Mouse (Mus musculus): ENCODE results near the gene Pccb. TPM values are rescaled to one million over a fixed set of nuclear protein-coding genes. Genes with fewer than 3 reads are reported as not detected.

Pccb gene
- polyA plus RNA-seq, 1 experiment from 2014 or later: 27.6 TPM

- Histone ChIP-seq H3K36me3 (ENCODE audit: control insufficient read depth, insufficient read depth, low read length) (no peaks in the 10 kb centered on the region), H3K27me3 (ENCODE audit: control insufficient read depth, insufficient read depth, low read depth, low read length) (no peaks in the 10 kb centered on the region), H3K9ac (ENCODE audit: low read depth, low read length) (no peak overlapping the region), H3K4me2 (ENCODE audit: low read length) (no peak overlapping the region), H3K27ac (ENCODE audit: low read length) (no peak overlapping the region), H3K9me3 (replicated peaks; ENCODE audit: control insufficient read depth, low read length, poor library complexity, severe bottlenecking) (no peaks in the 10 kb centered on the region), H3K4me3 (ENCODE audit: low read depth, low read length) (no peak overlapping the region), H3K4me1 (ENCODE audit: control insufficient read depth, insufficient read depth, low read length) (no peaks in the 10 kb centered on the region)
- whole genome bisulfite sequencing: 98% methylated on average over 4 of the region's 4 CpGs
- ATAC-seq: no peak
Observed at GRCm38 (mm10) chr9:101057156-101057555, 22.5 kb upstream of the Pccb start.

- Histone ChIP-seq H3K36me3 (ENCODE audit: control insufficient read depth, insufficient read depth, low read length) (no peaks in the 10 kb centered on the region), H3K4me3 (ENCODE audit: low read depth, low read length) (no peak overlapping the region), H3K27me3 (ENCODE audit: control insufficient read depth, insufficient read depth, low read depth, low read length) (no peaks in the 10 kb centered on the region), H3K9ac (ENCODE audit: low read depth, low read length) (no peak overlapping the region), H3K27ac (ENCODE audit: low read length) (no peak overlapping the region), H3K4me1 (ENCODE audit: control insufficient read depth, insufficient read depth, low read length) (no peaks in the 10 kb centered on the region), H3K4me2 (ENCODE audit: low read length) (no peak overlapping the region), H3K9me3 (replicated peaks; ENCODE audit: control insufficient read depth, low read length, poor library complexity, severe bottlenecking) (no peaks in the 10 kb centered on the region)
- WGBS: 76% methylated on average over 14 of the region's 14 CpGs
- no peak for ATAC-seq
Observed at GRCm38 (mm10) chr9:101053279-101053678, 18.6 kb upstream of the Pccb start.

- Histone ChIP-seq H3K4me3 (ENCODE audit: low read depth, low read length) (no peak overlapping the region), H3K36me3 (ENCODE audit: control insufficient read depth, insufficient read depth, low read length) (no peaks in the 10 kb centered on the region), H3K4me1 (ENCODE audit: control insufficient read depth, insufficient read depth, low read length) (no peaks in the 10 kb centered on the region), H3K9ac (ENCODE audit: low read depth, low read length) (no peak overlapping the region), H3K27me3 (ENCODE audit: control insufficient read depth, insufficient read depth, low read depth, low read length) (no peaks in the 10 kb centered on the region), H3K27ac (ENCODE audit: low read length) (no peak overlapping the region), H3K9me3 (replicated peaks; ENCODE audit: control insufficient read depth, low read length, poor library complexity, severe bottlenecking) (no peaks in the 10 kb centered on the region), H3K4me2 (ENCODE audit: low read length) (no peak overlapping the region)
- WGBS: 72% methylated on average over 6 of the region's 6 CpGs
- no peak for ATAC-seq
Observed at GRCm38 (mm10) chr9:101052691-101053090, 18.0 kb upstream of the Pccb start.

- Histone ChIP-seq H3K4me2 (ENCODE audit: low read length) (no peak overlapping the region), H3K27me3 (ENCODE audit: control insufficient read depth, insufficient read depth, low read depth, low read length) (no peaks in the 10 kb centered on the region), H3K4me3 (ENCODE audit: low read depth, low read length) (no peak overlapping the region), H3K9me3 (replicated peaks; ENCODE audit: control insufficient read depth, low read length, poor library complexity, severe bottlenecking) (no peaks in the 10 kb centered on the region), H3K36me3 (ENCODE audit: control insufficient read depth, insufficient read depth, low read length) (no peaks in the 10 kb centered on the region), H3K27ac (ENCODE audit: low read length) (no peak overlapping the region), H3K4me1 (ENCODE audit: control insufficient read depth, insufficient read depth, low read length) (no peaks in the 10 kb centered on the region), H3K9ac (ENCODE audit: low read depth, low read length) (no peak overlapping the region)
- WGBS: 93% methylated on average over 3 of the region's 3 CpGs
- no peak for ATAC-seq
Observed at GRCm38 (mm10) chr9:101052007-101052406, 17.3 kb upstream of the Pccb start.

GRCm38 (mm10) chr9:101045710-101046338 lies 11.1 kb upstream of the Pccb start:
- no peaks in the 10 kb centered on the region for H3K4me1 ChIP-seq (ENCODE audit: control insufficient read depth, insufficient read depth, low read length)
- no peak for ATAC-seq
- no peaks in the 10 kb centered on the region for H3K36me3 ChIP-seq (ENCODE audit: control insufficient read depth, insufficient read depth, low read length)
- no peaks in the 10 kb centered on the region for H3K9me3 ChIP-seq (replicated peaks; ENCODE audit: control insufficient read depth, low read length, poor library complexity, severe bottlenecking)
- H3K9ac ChIP-seq (ENCODE audit: low read depth, low read length): no peak overlapping the region
- WGBS: 61% methylated on average over 15 of the region's 15 CpGs
- H3K27me3 ChIP-seq (ENCODE audit: control insufficient read depth, insufficient read depth, low read depth, low read length): no peaks in the 10 kb centered on the region
- no peak overlapping the region for H3K4me3 ChIP-seq (ENCODE audit: low read depth, low read length)
- H3K27ac ChIP-seq (ENCODE audit: low read length): no peak overlapping the region
- no peak overlapping the region for H3K4me2 ChIP-seq (ENCODE audit: low read length)

- Histone ChIP-seq H3K4me2 (ENCODE audit: low read length) (no peak overlapping the region), H3K27ac (ENCODE audit: low read length) (no peak overlapping the region), H3K9ac (ENCODE audit: low read depth, low read length) (no peak overlapping the region), H3K4me1 (ENCODE audit: control insufficient read depth, insufficient read depth, low read length) (no peaks in the 10 kb centered on the region), H3K4me3 (ENCODE audit: low read depth, low read length) (no peak overlapping the region), H3K27me3 (ENCODE audit: control insufficient read depth, insufficient read depth, low read depth, low read length) (no peaks in the 10 kb centered on the region), H3K36me3 (ENCODE audit: control insufficient read depth, insufficient read depth, low read length) (no peaks in the 10 kb centered on the region), H3K9me3 (replicated peaks; ENCODE audit: control insufficient read depth, low read length, poor library complexity, severe bottlenecking) (no peaks in the 10 kb centered on the region)
- no peak for ATAC-seq
- WGBS: 92% methylated on average over 9 of the region's 9 CpGs
Observed at GRCm38 (mm10) chr9:101042249-101042648, 7.6 kb upstream of the Pccb start.

GRCm38 (mm10) chr9:101041508-101041907 lies 6.8 kb upstream of the Pccb start:
- no peak for ATAC-seq
- H3K4me1 ChIP-seq (ENCODE audit: control insufficient read depth, insufficient read depth, low read length): no peaks in the 10 kb centered on the region
- 85% methylated on average over 5 of the region's 5 CpGs for WGBS
- no peaks in the 10 kb centered on the region for H3K36me3 ChIP-seq (ENCODE audit: control insufficient read depth, insufficient read depth, low read length)
- H3K4me2 ChIP-seq (ENCODE audit: low read length): no peak overlapping the region
- no peaks in the 10 kb centered on the region for H3K27me3 ChIP-seq (ENCODE audit: control insufficient read depth, insufficient read depth, low read depth, low read length)
- no peaks in the 10 kb centered on the region for H3K9me3 ChIP-seq (replicated peaks; ENCODE audit: control insufficient read depth, low read length, poor library complexity, severe bottlenecking)
- no peak overlapping the region for H3K27ac ChIP-seq (ENCODE audit: low read length)
- no peak overlapping the region for H3K4me3 ChIP-seq (ENCODE audit: low read depth, low read length)
- H3K9ac ChIP-seq (ENCODE audit: low read depth, low read length): no peak overlapping the region

- no peak overlapping the region for H3K27ac ChIP-seq (ENCODE audit: low read length)
- 78% methylated on average over 5 of the region's 5 CpGs for WGBS
- no peak for ATAC-seq
- H3K4me3 ChIP-seq (ENCODE audit: low read depth, low read length): no peak overlapping the region
- no peaks in the 10 kb centered on the region for H3K36me3 ChIP-seq (ENCODE audit: control insufficient read depth, insufficient read depth, low read length)
- H3K27me3 ChIP-seq (ENCODE audit: control insufficient read depth, insufficient read depth, low read depth, low read length): no peaks in the 10 kb centered on the region
- no peak overlapping the region for H3K9ac ChIP-seq (ENCODE audit: low read depth, low read length)
- peaks cover 9% of the 10 kb centered on the region; the same call in 1 of the 2 replicates for H3K4me1 ChIP-seq (ENCODE audit: control insufficient read depth, insufficient read depth, low read length)
- no peak overlapping the region for H3K4me2 ChIP-seq (ENCODE audit: low read length)
- no peaks in the 10 kb centered on the region for H3K9me3 ChIP-seq (replicated peaks; ENCODE audit: control insufficient read depth, low read length, poor library complexity, severe bottlenecking)
Observed at GRCm38 (mm10) chr9:101038634-101039033, 3.9 kb upstream of the Pccb start.

- peaks cover 13% of the 10 kb centered on the region for H3K4me1 ChIP-seq (ENCODE audit: control insufficient read depth, insufficient read depth, low read length)
- WGBS: 54% methylated on average over 7 of the region's 7 CpGs
- H3K27ac ChIP-seq (ENCODE audit: low read length): no peak overlapping the region
- no peak overlapping the region for H3K4me2 ChIP-seq (ENCODE audit: low read length)
- H3K36me3 ChIP-seq (ENCODE audit: control insufficient read depth, insufficient read depth, low read length): no peaks in the 10 kb centered on the region
- no peaks in the 10 kb centered on the region for H3K9me3 ChIP-seq (replicated peaks; ENCODE audit: control insufficient read depth, low read length, poor library complexity, severe bottlenecking)
- H3K9ac ChIP-seq (ENCODE audit: low read depth, low read length): no peak overlapping the region
- no peak for ATAC-seq
- H3K4me3 ChIP-seq (ENCODE audit: low read depth, low read length): no peak overlapping the region
- H3K27me3 ChIP-seq (ENCODE audit: control insufficient read depth, insufficient read depth, low read depth, low read length): no peaks in the 10 kb centered on the region
Observed at GRCm38 (mm10) chr9:101037396-101037795, 2.7 kb upstream of the Pccb start.
